Mouse (Mus musculus) bone marrow macrophage, adult 2 months (primary cell): ENCODE measurements around the gene Gm49333.

Source experiments
- CTCF ChIP-seq: IDR thresholded peaks from 2 replicates; pipeline ENCODE4 v1.5.1; 2012; ENCODE audit warnings: low read depth, mild to moderate bottlenecking, low read length, moderate library complexity
- POLR2A ChIP-seq: IDR thresholded peaks from 2 replicates; pipeline ENCODE4 v1.6.1; 2012; ENCODE audit warnings: mild to moderate bottlenecking, low read depth, low read length, borderline replicate concordance

- TF ChIP-seq CTCF: no peak
- no peak for TF ChIP-seq POLR2A
Observed at GRCm38 (mm10) chr16:20690774-20691173, 79.4 kb downstream of the Gm49333 start.
